Mouse (Mus musculus): ENCODE measurements at regions not wholly inside any gene's neighbourhood (a gene's known extent, or its start where the extent isn't known, plus 50 kb on each side); places are given as distances from the start of the nearest gene placed in this dataset.

DNA sequence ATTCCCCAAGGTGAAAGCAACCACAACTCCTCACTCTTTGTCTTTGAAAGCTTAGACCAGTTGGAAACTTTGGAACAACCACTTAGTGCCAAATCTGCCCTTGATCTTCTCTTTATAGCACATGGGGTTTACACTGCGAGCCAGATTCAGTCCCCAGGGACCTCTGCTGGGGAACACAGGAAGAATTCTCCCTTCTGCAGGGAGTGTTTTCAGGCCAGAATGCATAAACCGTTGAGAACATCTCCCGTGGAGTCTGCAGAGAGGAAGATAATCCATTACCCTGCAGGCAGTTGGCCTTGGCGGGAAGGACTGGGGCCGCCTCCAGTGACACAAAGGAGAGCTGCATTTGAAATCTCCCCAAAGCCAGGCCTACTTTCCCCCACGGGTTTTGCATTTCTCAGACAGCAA is 60.0 kb downstream of the Tril start:
- no peak for TF ChIP-seq CTCF (IDR thresholded peaks at IDR 0.05; ENCODE audit: control insufficient read depth, insufficient read depth, insufficient read length)
- no peak for TF ChIP-seq MAX (IDR thresholded peaks at IDR 0.05)
- no peak for TF ChIP-seq MYOG (IDR thresholded peaks at IDR 0.05; ENCODE audit: control insufficient read depth, extremely low read depth, insufficient read length)
- TF ChIP-seq USF1 (IDR thresholded peaks at IDR 0.05; ENCODE audit: low read depth) = no peak

Data from C2C12 (cell line).